23 mouse cellular contexts compared by ENCODE assay signal in the genomic region with DNA sequence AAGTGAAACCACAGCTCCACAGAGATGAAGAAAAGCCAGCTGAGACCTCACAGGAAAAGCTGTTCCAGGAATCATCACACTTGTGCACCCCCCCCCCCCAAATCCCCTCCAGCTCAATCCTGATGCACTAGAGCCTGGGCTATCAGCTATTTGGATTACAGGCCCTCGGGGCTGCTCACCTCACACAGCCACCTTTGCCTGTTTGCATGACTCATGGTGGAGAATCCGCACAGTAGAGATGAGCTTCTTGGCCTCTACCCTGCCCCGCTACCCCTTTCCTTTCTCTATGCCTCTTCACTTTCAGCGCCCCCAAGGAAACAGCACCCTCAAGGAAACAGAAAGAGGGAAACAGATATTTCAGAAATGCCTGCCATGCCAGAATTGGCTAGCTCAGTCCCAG.
DNase-seq lines count a peak whose midpoint lies in the region; ATAC-seq lines count a peak whose summit lies in the region.
"Had no signal": no experiment of that assay in that cellular context is flagged by ENCODE, and none has a peak within 500 bp of the region (broad histone marks: within the 10 kb centered on the region; RNA-seq: fewer than 3 reads in every experiment).

No protein-coding gene starts in this region.

- DNase-seq in embryonic facial prominence, embryonic 10.5 days (ENCODE audit: low spot score): no peak
- peak; percentile 56 for DNase-seq in midbrain, embryonic 11.5 days (ENCODE audit: low spot score, missing footprints)
- DNase-seq in embryonic facial prominence, embryonic 14.5 days (ENCODE audit: low spot score): no peak
- DNase-seq in lung, postnatal 10 days: no peak
- no peak for DNase-seq in kidney, adult 9 months
- DNase-seq: adrenal gland, adult 2 months; adrenal gland, postnatal 25 days; B cell, adult 2 months; cerebellum, adult 11 months; cerebellum, adult 9-10 months; cerebellum, postnatal 25 days; gastrocnemius, postnatal 36 days; heart, adult 18-20 months; heart, postnatal 14 days had no signal

- no peak overlapping the region; the same call in 1 of the 2 replicates for H3K4me2 ChIP-seq in embryonic facial prominence, embryonic 12.5 days (replicated peaks)
- H3K4me2 ChIP-seq in midbrain, embryonic 11.5 days: no peak overlapping the region
- no peak overlapping the region for H3K4me2 ChIP-seq in midbrain, embryonic 16.5 days (ENCODE audit: low read length)
- H3K4me2 ChIP-seq in embryonic facial prominence, embryonic 14.5 days (ENCODE audit: low read depth, low read length): peak overlapping the region; percentile 16; the same call in 1 of the 2 replicates
- H3K4me2 ChIP-seq: forebrain, embryonic 12.5 days; heart, embryonic 15.5 days; hindbrain, embryonic 13.5 days; intestine, embryonic 15.5 days had no signal

- no peak overlapping the region for H3K4me3 ChIP-seq in embryonic facial prominence, embryonic 12.5 days
- no peak overlapping the region for H3K4me3 ChIP-seq in embryonic facial prominence, embryonic 10.5 days
- H3K4me3 ChIP-seq in midbrain, embryonic 11.5 days (ENCODE audit: low read depth, low read length): no peak overlapping the region
- H3K4me3 ChIP-seq in midbrain, embryonic 16.5 days (ENCODE audit: low read depth, low read length): no peak overlapping the region
- H3K4me3 ChIP-seq in embryonic facial prominence, embryonic 14.5 days (ENCODE audit: low read depth, low read length): no peak overlapping the region
- H3K4me3 ChIP-seq: forebrain, embryonic 12.5 days; heart, embryonic 10.5 days; heart, embryonic 15.5 days; hindbrain, embryonic 13.5 days; intestine, embryonic 15.5 days had no signal

- WGBS in embryonic facial prominence, embryonic 12.5 days: 73% methylated on average over 4 of the region's 4 CpGs
- WGBS in embryonic facial prominence, embryonic 10.5 days: 84% methylated on average over 4 of the region's 4 CpGs
- WGBS in midbrain, embryonic 11.5 days: 95% methylated on average over 4 of the region's 4 CpGs
- WGBS in midbrain, embryonic 16.5 days: 88% methylated on average over 4 of the region's 4 CpGs
- 74% methylated on average over 4 of the region's 4 CpGs for WGBS in embryonic facial prominence, embryonic 14.5 days

- peaks cover 56% of the 10 kb centered on the region for H3K4me1 ChIP-seq in embryonic facial prominence, embryonic 12.5 days
- H3K4me1 ChIP-seq in embryonic facial prominence, embryonic 10.5 days: peaks cover 52% of the 10 kb centered on the region
- peaks cover 7% of the 10 kb centered on the region for H3K4me1 ChIP-seq in midbrain, embryonic 11.5 days (ENCODE audit: control insufficient read depth, insufficient read depth, low read length)
- peaks cover 8% of the 10 kb centered on the region for H3K4me1 ChIP-seq in midbrain, embryonic 16.5 days (ENCODE audit: control insufficient read depth, insufficient read depth, low read length)
- H3K4me1 ChIP-seq in embryonic facial prominence, embryonic 14.5 days (ENCODE audit: control insufficient read depth, insufficient read depth, low read length): peaks cover 83% of the 10 kb centered on the region

- no peak overlapping the region for H3K9ac ChIP-seq in embryonic facial prominence, embryonic 12.5 days
- H3K9ac ChIP-seq in midbrain, embryonic 11.5 days (ENCODE audit: low read length): no peak overlapping the region
- H3K9ac ChIP-seq in midbrain, embryonic 16.5 days (ENCODE audit: low read depth, low read length): no peak overlapping the region
- no peak overlapping the region for H3K9ac ChIP-seq in embryonic facial prominence, embryonic 14.5 days (ENCODE audit: low read depth, low read length)
- H3K9ac ChIP-seq: forebrain, embryonic 12.5 days; heart, embryonic 15.5 days; hindbrain, embryonic 13.5 days; intestine, embryonic 15.5 days had no signal

- H3K36me3 ChIP-seq in embryonic facial prominence, embryonic 12.5 days: no peaks in the 10 kb centered on the region
- H3K36me3 ChIP-seq in embryonic facial prominence, embryonic 10.5 days (replicated peaks): no peaks in the 10 kb centered on the region
- no peaks in the 10 kb centered on the region for H3K36me3 ChIP-seq in midbrain, embryonic 11.5 days (ENCODE audit: control insufficient read depth, insufficient read depth, low read length)
- no peaks in the 10 kb centered on the region for H3K36me3 ChIP-seq in midbrain, embryonic 16.5 days (ENCODE audit: control insufficient read depth, insufficient read depth, low read length)
- 0 out of 2 replicates have a peak, but pooled peaks cover 3% of the 10 kb centered on the region for H3K36me3 ChIP-seq in embryonic facial prominence, embryonic 14.5 days (ENCODE audit: control insufficient read depth, insufficient read depth, low read length)
- H3K36me3 ChIP-seq: forebrain, embryonic 12.5 days; heart, embryonic 15.5 days; hindbrain, embryonic 13.5 days; intestine, embryonic 15.5 days had no signal

- peak overlapping the region; percentile 72 for H3K27ac ChIP-seq in embryonic facial prominence, embryonic 12.5 days
- H3K27ac ChIP-seq in embryonic facial prominence, embryonic 10.5 days (replicated peaks): no peak overlapping the region; the same call in 1 of the 2 replicates
- H3K27ac ChIP-seq in midbrain, embryonic 11.5 days (ENCODE audit: low read depth, low read length): no peak overlapping the region
- H3K27ac ChIP-seq in midbrain, embryonic 16.5 days (ENCODE audit: low read length): no peak overlapping the region
- H3K27ac ChIP-seq in embryonic facial prominence, embryonic 14.5 days (replicated peaks; ENCODE audit: low read depth, low read length): peak overlapping the region; percentile 63
- H3K27ac ChIP-seq: forebrain, embryonic 12.5 days; heart, embryonic 10.5 days; heart, embryonic 15.5 days; hindbrain, embryonic 13.5 days; intestine, embryonic 15.5 days had no signal

- no peak for ATAC-seq in embryonic facial prominence, embryonic 12.5 days (ENCODE audit: insufficient number of reproducible peaks, insufficient read depth, low FRiP score, low TSS enrichment)
- ATAC-seq in midbrain, embryonic 11.5 days (ENCODE audit: low FRiP score): no peak
- ATAC-seq in midbrain, embryonic 16.5 days: no peak
- no peak for ATAC-seq in embryonic facial prominence, embryonic 14.5 days (ENCODE audit: low read depth)
- ATAC-seq in megakaryocyte progenitor cell, adult 5-6 weeks (replicated peaks; ENCODE audit: poor library complexity): 0 out of 2 replicates have a peak, but pooled peaks have one; percentile 20
- ATAC-seq: forebrain, embryonic 16.5 days; intestine, embryonic 15.5 days had no signal

- no peaks in the 10 kb centered on the region for H3K27me3 ChIP-seq in embryonic facial prominence, embryonic 12.5 days
- H3K27me3 ChIP-seq in embryonic facial prominence, embryonic 10.5 days (replicated peaks; ENCODE audit: low read depth, poor library complexity, severe bottlenecking): no peaks in the 10 kb centered on the region
- H3K27me3 ChIP-seq in midbrain, embryonic 11.5 days (ENCODE audit: control insufficient read depth, insufficient read depth, low read length): no peaks in the 10 kb centered on the region
- H3K27me3 ChIP-seq in midbrain, embryonic 16.5 days (ENCODE audit: control insufficient read depth, insufficient read depth, low read depth, low read length): no peaks in the 10 kb centered on the region
- no peaks in the 10 kb centered on the region for H3K27me3 ChIP-seq in embryonic facial prominence, embryonic 14.5 days (replicated peaks; ENCODE audit: control insufficient read depth, insufficient read depth, low read length)
- H3K27me3 ChIP-seq: heart, embryonic 15.5 days; hindbrain, embryonic 13.5 days; intestine, embryonic 15.5 days had no signal

- no peaks in the 10 kb centered on the region for H3K9me3 ChIP-seq in embryonic facial prominence, embryonic 12.5 days
- H3K9me3 ChIP-seq in embryonic facial prominence, embryonic 10.5 days: no peaks in the 10 kb centered on the region
- no peaks in the 10 kb centered on the region for H3K9me3 ChIP-seq in midbrain, embryonic 11.5 days (ENCODE audit: control insufficient read depth, low read length)
- no peaks in the 10 kb centered on the region for H3K9me3 ChIP-seq in midbrain, embryonic 16.5 days (replicated peaks; ENCODE audit: control insufficient read depth, low read length, poor library complexity, severe bottlenecking)
- H3K9me3 ChIP-seq in embryonic facial prominence, embryonic 14.5 days (ENCODE audit: control insufficient read depth, low read length): no peaks in the 10 kb centered on the region
- H3K9me3 ChIP-seq: forebrain, embryonic 12.5 days; heart, embryonic 10.5 days; heart, embryonic 15.5 days; hindbrain, embryonic 13.5 days; intestine, embryonic 15.5 days had no signal

Comparison
In these comparisons a context has a peak if more than half of its experiments do, and no peak if none do; other contexts are left out.
1. H3K27ac ChIP-seq: peak in embryonic facial prominence, embryonic 12.5 days (single experiment) and embryonic facial prominence, embryonic 14.5 days (single experiment); none in embryonic facial prominence, embryonic 10.5 days (single experiment), midbrain, embryonic 11.5 days (single experiment) and midbrain, embryonic 16.5 days (single experiment).